Mouse (Mus musculus) kidney, adult 18-20 months (tissue): ENCODE measurements around the gene Tent4b.
A peak's percentile ranks its signal among the peaks of the same experiment; 100 is the strongest.
"Not testable (repeated sequence)": the region's sequence is repeated elsewhere in the genome, so short reads cannot be mapped to it uniquely, and the experiment has no call there.

Experiments
- DNase-seq: peaks from one replicate; pipeline ENCODE4 v3.0.0; 2021

Gene Tent4b

GRCm38 (mm10) chr8:88198945-88199571, at the start of gene Tent4b:
Tent4b (plus strand) TSS chr8:88199213.
- DNase-seq = peak; percentile 96

GRCm38 (mm10) chr8:88150910-88151371, 48.1 kb upstream of the Tent4b start:
- DNase-seq = no peak

- DNase-seq = no peak
These were observed 38.6 kb upstream of the Tent4b start for GRCm38 (mm10) chr8:88160237-88160995.

GRCm38 (mm10) chr8:88161439-88161838, 37.6 kb upstream of the Tent4b start:
- DNase-seq = peak; percentile 74

- no peak for DNase-seq
These were observed 23.7 kb upstream of the Tent4b start for GRCm38 (mm10) chr8:88175264-88175663.

- DNase-seq = no peak
These were observed 21.7 kb upstream of the Tent4b start for GRCm38 (mm10) chr8:88177291-88177690.

GRCm38 (mm10) chr8:88183121-88183520, 15.9 kb upstream of the Tent4b start:
- DNase-seq = no peak

- no peak for DNase-seq
These were observed 14.1 kb upstream of the Tent4b start for GRCm38 (mm10) chr8:88184914-88185313.

GRCm38 (mm10) chr8:88185716-88186115, 13.3 kb upstream of the Tent4b start:
- DNase-seq = no peak

GRCm38 (mm10) chr8:88197328-88197727, 1.7 kb upstream of the Tent4b start:
- no peak for DNase-seq

- DNase-seq = no peak
These were observed 465 bp upstream of the Tent4b start for GRCm38 (mm10) chr8:88198551-88198944.

GRCm38 (mm10) chr8:88199700-88200601, 938 bp downstream of the Tent4b start:
- peak; percentile 59 for DNase-seq

- peak; percentile 17 for DNase-seq
These were observed 1.9 kb downstream of the Tent4b start for GRCm38 (mm10) chr8:88200724-88201495.

GRCm38 (mm10) chr8:88201641-88202040, 2.6 kb downstream of the Tent4b start:
- DNase-seq = peak; percentile 16

- DNase-seq = no peak
These were observed 7.0 kb downstream of the Tent4b start for GRCm38 (mm10) chr8:88206016-88206415.

GRCm38 (mm10) chr8:88207121-88207821, 8.3 kb downstream of the Tent4b start:
- DNase-seq = no peak

- not testable (repeated sequence) for DNase-seq
These were observed 11.2 kb downstream of the Tent4b start for GRCm38 (mm10) chr8:88209930-88210827.

GRCm38 (mm10) chr8:88221353-88221752, 22.3 kb downstream of the Tent4b start:
- DNase-seq = no peak

- DNase-seq = no peak
These were observed 26.3 kb downstream of the Tent4b start for GRCm38 (mm10) chr8:88225358-88225757.

GRCm38 (mm10) chr8:88227851-88228250, 28.8 kb downstream of the Tent4b start:
- DNase-seq = no peak

- no peak for DNase-seq
These were observed 29.3 kb downstream of the Tent4b start for GRCm38 (mm10) chr8:88228286-88228685.
